Mouse (Mus musculus): ENCODE measurements around the gene Disp1.

Gene Disp1

GRCm38 (mm10) chr1:183040847-183041382 is 180.4 kb downstream of the Disp1 start:
- no peak for DNase-seq (ENCODE audit: low read depth)

- DNase-seq (ENCODE audit: low read depth): no peak
Observed at GRCm38 (mm10) chr1:183039881-183040708, 181.2 kb downstream of the Disp1 start.

- no peak for DNase-seq (ENCODE audit: low read depth)
Observed at GRCm38 (mm10) chr1:183039404-183039803, 181.9 kb downstream of the Disp1 start.
